Mouse (Mus musculus) spleen, adult 2 months (tissue): ENCODE results near the gene Runx2. TPM values are rescaled to one million over a fixed set of nuclear protein-coding genes. Genes with fewer than 3 reads are reported as not detected.
A peak's percentile ranks its signal among the peaks of the same experiment; 100 is the strongest.

Source experiments
- DNase-seq, 2 experiments: peaks; one replicate each; pipeline versions ENCODE4 v3.0.0 to v3.0.0-alpha.2; 2012 to 2021; ENCODE audit warnings: low spot score in 2 of 2, low read depth in 1 of 2
- H3K27ac ChIP-seq: fragments of 200-500 bp; 2 replicates; pipeline ENCODE4 v1.5.1; 2012; ENCODE audit warnings: low read length, inconsistent platforms; ENCODE audit not compliant: insufficient read depth
- H3K27me3 ChIP-seq: fragments of 200-500 bp; 2 replicates; pipeline ENCODE4 v1.6.1; 2012; ENCODE audit warnings: mild to moderate bottlenecking, moderate library complexity, low read length, inconsistent platforms; ENCODE audit not compliant: control insufficient read depth, insufficient read depth
- H3K36me3 ChIP-seq: fragments of 200-500 bp; 2 replicates; pipeline ENCODE4 v1.6.1; 2012; ENCODE audit warnings: mild to moderate bottlenecking, low read length, inconsistent platforms; ENCODE audit not compliant: control insufficient read depth, insufficient read depth
- H3K4me1 ChIP-seq: fragments of 200-500 bp; 2 replicates; pipeline ENCODE4 v1.6.1; 2011; ENCODE audit warnings: inconsistent platforms; ENCODE audit not compliant: control insufficient read depth, insufficient read depth, insufficient read length
- H3K4me3 ChIP-seq: fragments of 200-500 bp; 2 replicates; pipeline ENCODE4 v1.5.1; 2011; ENCODE audit warnings: mild to moderate bottlenecking, inconsistent platforms; ENCODE audit not compliant: insufficient read depth, insufficient read length; ENCODE audit errors: extremely low read depth
- CTCF ChIP-seq: fragments of 200-500 bp; IDR thresholded peaks from 2 replicates; pipeline ENCODE4 v1.5.1; 2011; ENCODE audit warnings: mild to moderate bottlenecking, inconsistent platforms; ENCODE audit not compliant: insufficient read depth, insufficient read length, insufficient replicate concordance; ENCODE audit errors: extremely low read depth
- POLR2A ChIP-seq: fragments of 200-500 bp; IDR thresholded peaks from 2 replicates; pipeline ENCODE4 v1.6.1; 2011; ENCODE audit warnings: low read depth, low read length, inconsistent platforms
- WGBS: fragments of 180-500 bp; shearing (Covaris S2); methylation state at CpG from one replicate; pipeline ENCODE4 v1.1.7; 2018; 5-methylcytosine and 5-hydroxymethylcytosine counted together
- polyA plus RNA-seq: library from polyadenylated mRNA; depleted of rRNA; stranded (reverse); fragments of >200 nt; gene quantifications from 2 replicates; pipeline ENCODE4 v1.2.3, GENCODE M21; 2012

Gene Runx2
- polyA plus RNA-seq, 1 experiment = 11.1 TPM

- Histone ChIP-seq H3K27me3 (no peaks in the 10 kb centered on the region), H3K36me3 (no peaks in the 10 kb centered on the region), H3K27ac (no peak overlapping the region), H3K4me1 (no peaks in the 10 kb centered on the region), H3K4me3 (no peak overlapping the region)
- TF ChIP-seq CTCF (no peak), POLR2A (no peak)
- WGBS = 86% methylated on average over 8 of the region's 8 CpGs
- DNase-seq = no peak
Observed at GRCm38 (mm10) chr17:44546801-44547200, 267.8 kb downstream of the Runx2 start.

DNA sequence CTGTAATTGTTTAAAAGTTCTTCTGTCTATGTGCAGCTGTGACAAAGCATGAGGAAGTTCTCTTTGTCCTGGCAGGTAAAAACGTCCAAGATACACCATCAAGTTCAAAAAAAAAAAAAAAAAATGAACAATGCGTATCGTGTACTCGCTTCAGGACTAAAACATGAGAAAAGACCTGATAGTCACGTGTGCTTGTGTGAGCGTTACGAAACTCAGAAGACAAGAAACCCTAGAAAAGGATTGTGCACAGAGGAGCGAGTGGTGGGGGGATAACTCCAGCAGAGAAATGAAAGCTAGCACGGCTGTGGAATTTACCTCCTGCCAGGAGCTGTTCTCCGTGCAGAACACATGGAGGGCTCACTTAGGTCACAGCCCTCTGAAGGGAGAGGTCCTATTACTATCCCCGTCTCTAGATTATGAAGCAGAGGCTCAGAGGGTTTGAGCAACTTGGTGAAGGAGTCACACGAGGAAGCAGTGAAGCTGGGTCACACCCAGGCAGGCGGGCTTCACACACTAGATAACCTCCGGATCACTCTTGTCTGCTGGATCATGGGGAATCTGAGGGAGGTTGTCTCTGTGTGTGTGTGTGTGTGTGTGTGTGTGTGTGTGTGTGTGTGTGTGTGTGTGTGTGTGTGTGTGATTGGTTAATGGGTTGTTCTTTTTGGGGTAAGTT lies 269.3 kb downstream of the Runx2 start:
- TF ChIP-seq CTCF (no peak), POLR2A (no peak)
- WGBS = 34% methylated on average over 14 of the region's 14 CpGs

DNA sequence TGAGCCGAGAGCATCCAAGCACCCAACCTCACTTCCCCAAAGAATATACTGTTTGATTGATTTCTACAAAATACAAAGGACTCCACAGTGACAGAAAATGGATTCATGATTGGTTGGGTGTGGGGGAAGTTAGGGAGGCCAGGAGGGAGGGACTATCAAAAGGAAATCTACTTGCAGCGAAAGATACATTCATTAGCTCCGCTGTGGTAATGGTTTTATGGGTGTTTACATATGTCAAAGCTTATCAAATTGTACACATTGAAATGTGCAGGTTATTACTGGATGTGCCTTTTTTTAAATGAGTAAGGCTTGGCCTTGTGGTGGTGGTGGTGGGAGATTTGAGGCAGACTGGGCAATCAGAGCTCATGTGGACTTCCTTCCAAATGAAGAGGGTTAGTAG lies 271.9 kb downstream of the Runx2 start:
- no peak overlapping the region for H3K27ac ChIP-seq
- no peaks in the 10 kb centered on the region for H3K4me1 ChIP-seq
- 91% methylated on average over 3 of the region's 3 CpGs for WGBS
- no peak for TF ChIP-seq CTCF
- TF ChIP-seq POLR2A = no peak
- H3K36me3 ChIP-seq = no peaks in the 10 kb centered on the region
- H3K27me3 ChIP-seq = no peaks in the 10 kb centered on the region
- H3K4me3 ChIP-seq = no peak overlapping the region
- DNase-seq = no peak

More for the DNA sequence above, 269.3 kb downstream of the Runx2 start:
- H3K4me1 ChIP-seq = no peaks in the 10 kb centered on the region
- no peak for DNase-seq
- no peaks in the 10 kb centered on the region for H3K27me3 ChIP-seq
- no peaks in the 10 kb centered on the region for H3K36me3 ChIP-seq
- H3K27ac ChIP-seq = no peak overlapping the region
- no peak overlapping the region for H3K4me3 ChIP-seq

DNA sequence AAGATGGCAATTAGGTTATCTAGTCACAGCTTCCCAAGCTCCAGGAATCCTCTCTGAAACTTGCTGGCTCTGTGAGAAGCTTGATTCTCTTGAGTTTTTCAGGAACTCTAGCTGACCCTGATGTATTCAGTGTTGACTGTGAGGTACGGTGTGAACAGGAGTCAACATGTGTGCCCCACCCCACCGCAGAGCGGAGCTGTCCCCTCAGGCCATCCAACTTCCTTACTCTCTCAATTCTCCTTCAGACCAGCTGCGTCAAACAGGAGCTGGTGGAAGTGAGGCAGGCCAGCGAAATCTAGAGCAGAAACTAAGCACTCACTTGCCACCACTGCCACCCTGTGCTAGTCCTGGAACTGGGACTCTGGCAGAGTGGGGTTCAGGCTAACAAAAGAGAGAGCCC lies 273.9 kb downstream of the Runx2 start:
- H3K27me3 ChIP-seq = no peaks in the 10 kb centered on the region
- H3K4me3 ChIP-seq = no peak overlapping the region
- WGBS = 42% methylated on average over 5 of the region's 5 CpGs
- no peaks in the 10 kb centered on the region for H3K36me3 ChIP-seq
- no peak for TF ChIP-seq CTCF
- TF ChIP-seq POLR2A = no peak
- no peak overlapping the region for H3K27ac ChIP-seq
- DNase-seq = no peak
- no peaks in the 10 kb centered on the region for H3K4me1 ChIP-seq

GRCm38 (mm10) chr17:44538921-44539320 lies 275.7 kb downstream of the Runx2 start:
- Histone ChIP-seq H3K36me3 (no peaks in the 10 kb centered on the region), H3K4me3 (no peak overlapping the region), H3K27ac (no peak overlapping the region), H3K27me3 (no peaks in the 10 kb centered on the region), H3K4me1 (no peaks in the 10 kb centered on the region)
- WGBS = 91% methylated on average over 11 of the region's 11 CpGs
- no peak for TF ChIP-seq CTCF
- no peak for TF ChIP-seq POLR2A
- DNase-seq = no peak

- Histone ChIP-seq H3K4me1 (no peaks in the 10 kb centered on the region), H3K4me3 (no peak overlapping the region), H3K27me3 (no peaks in the 10 kb centered on the region), H3K27ac (no peak overlapping the region), H3K36me3 (no peaks in the 10 kb centered on the region)
- WGBS = 84% methylated on average over 6 of the region's 6 CpGs
- TF ChIP-seq CTCF (peak; percentile 7; the same call in 1 of the 2 replicates), POLR2A (no peak)
- DNase-seq = peak in 1 of 2 experiments; percentile 27
Observed at GRCm38 (mm10) chr17:44530000-44530399, 284.6 kb downstream of the Runx2 start.

DNA sequence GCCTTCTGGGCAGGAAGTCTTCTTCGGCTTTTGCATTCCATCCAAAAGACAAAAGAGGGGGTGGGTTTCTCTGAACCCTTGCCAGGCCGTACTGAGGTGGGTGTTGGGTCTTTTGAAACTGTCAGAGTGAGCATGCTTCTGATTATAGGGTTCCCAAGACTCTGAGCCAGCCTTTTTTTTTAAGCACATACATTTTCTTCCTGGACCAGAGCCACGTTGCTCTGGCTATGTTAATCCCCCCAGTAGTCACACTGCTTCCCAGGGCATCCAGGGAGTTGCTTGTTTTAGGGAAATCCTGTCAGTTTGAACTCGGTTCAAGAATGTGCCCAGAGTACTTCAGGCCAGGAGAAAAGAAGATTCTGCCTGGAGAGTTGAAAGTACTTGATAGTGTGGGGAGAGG lies 286.0 kb downstream of the Runx2 start:
- DNase-seq = no peak
- Histone ChIP-seq H3K27me3 (no peaks in the 10 kb centered on the region), H3K4me1 (no peaks in the 10 kb centered on the region), H3K4me3 (no peak overlapping the region), H3K27ac (no peak overlapping the region), H3K36me3 (no peaks in the 10 kb centered on the region)
- WGBS = 70% methylated on average over 4 of the region's 4 CpGs
- TF ChIP-seq POLR2A (no peak), CTCF (no peak)

DNA sequence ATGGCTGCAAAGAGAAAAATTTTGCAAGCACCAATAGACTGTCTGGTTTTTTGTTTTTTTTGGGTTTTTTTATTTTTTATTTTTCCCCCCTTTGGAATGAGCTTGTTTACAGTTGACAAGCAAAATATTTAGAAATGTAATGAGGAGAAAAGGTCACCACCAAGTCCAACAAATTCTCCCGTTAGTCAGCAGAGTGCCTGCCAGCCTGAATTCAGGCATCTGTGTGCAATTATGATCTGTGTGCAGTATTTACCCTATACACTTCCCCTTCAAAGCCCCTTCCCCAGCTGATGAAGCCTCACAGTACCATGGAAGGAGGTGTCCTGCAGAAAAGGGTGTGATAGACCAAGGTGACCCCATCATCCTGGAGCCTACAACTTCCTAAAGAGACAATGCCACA lies 290.5 kb downstream of the Runx2 start:
- Histone ChIP-seq H3K4me1 (no peaks in the 10 kb centered on the region), H3K27me3 (no peaks in the 10 kb centered on the region), H3K27ac (no peak overlapping the region), H3K36me3 (no peaks in the 10 kb centered on the region), H3K4me3 (no peak overlapping the region)
- no peak for TF ChIP-seq POLR2A
- no peak for TF ChIP-seq CTCF
- 92% methylated on average over 1 of the region's 1 CpGs for whole genome bisulfite sequencing
- no peak for DNase-seq
